Mouse (Mus musculus) heart, embryonic 11.5 days (tissue): ENCODE data around the gene Shank1. TPM values are rescaled to one million over a fixed set of nuclear protein-coding genes. Genes with fewer than 3 reads are reported as not detected.

Source experiments
- ATAC-seq: fragments of 200-750 bp; cut with Nextera tagmentation; replicated peaks from 2 replicates; pipeline ENCODE4 v1.8.0; 2017; ENCODE audit warnings: moderate library complexity; ENCODE audit not compliant: insufficient number of reproducible peaks, low FRiP score, low TSS enrichment
- H3K27ac ChIP-seq: fragments of 300-500 bp; sonication (generic); 2 replicates; pipeline ENCODE4 v1.5.1; 2014; ENCODE audit warnings: mild to moderate bottlenecking, low read depth, low read length
- H3K27me3 ChIP-seq: fragments of 300-500 bp; sonication (generic); 2 replicates; pipeline ENCODE4 v1.6.1; 2014; ENCODE audit warnings: mild to moderate bottlenecking, low read length, mixed read lengths; ENCODE audit not compliant: control insufficient read depth, insufficient read depth
- H3K36me3 ChIP-seq: fragments of 300-500 bp; sonication (generic); 2 replicates; pipeline ENCODE4 v1.6.1; 2014; ENCODE audit warnings: mild to moderate bottlenecking, low read length, moderate library complexity, mixed read lengths; ENCODE audit not compliant: control insufficient read depth, insufficient read depth
- H3K4me1 ChIP-seq: fragments of 300-500 bp; sonication (generic); 2 replicates; pipeline ENCODE4 v1.6.1; 2014; ENCODE audit warnings: low read length; ENCODE audit not compliant: control insufficient read depth, insufficient read depth
- H3K4me2 ChIP-seq: fragments of 300-500 bp; sonication (generic); 2 replicates; pipeline ENCODE4 v1.6.1; 2014; ENCODE audit warnings: mild to moderate bottlenecking, moderate library complexity
- H3K4me3 ChIP-seq: fragments of 300-500 bp; sonication (generic); 2 replicates; pipeline ENCODE4 v1.5.1; 2014; ENCODE audit warnings: low read depth, low read length
- H3K9ac ChIP-seq: fragments of 300-500 bp; sonication (generic); 2 replicates; pipeline ENCODE4 v1.6.1; 2014; ENCODE audit warnings: mild to moderate bottlenecking, low read depth, low read length, moderate library complexity
- H3K9me3 ChIP-seq: fragments of 300-500 bp; sonication (generic); replicated peaks from 2 replicates; pipeline ENCODE4 v1.6.1; 2016; ENCODE audit warnings: low read length; ENCODE audit not compliant: control insufficient read depth
- WGBS: fragments of 180-500 bp; shearing (Covaris S2); extraction: QIAGEN DNeasy Blood & Tissue Kit; methylation state at CpG from one replicate; pipeline ENCODE4 v1.1.7; 2014; ENCODE audit not compliant: insufficient replicate concordance; 5-methylcytosine and 5-hydroxymethylcytosine counted together
- polyA plus RNA-seq: library from polyadenylated mRNA; unstranded; fragments of >200 nt; fragmentation: Nextera tagmentation; extraction: Ambion mirVana; gene quantifications from 2 replicates; pipeline ENCODE4 v1.2.1, GENCODE M21; 2014

The Shank1 gene
- polyA plus RNA-seq, 1 experiment from 2014 or later: 1.3 TPM

- ATAC-seq: no peak
- WGBS: 45% methylated on average over 6 of the region's 6 CpGs
- H3K4me1 ChIP-seq: no peaks in the 10 kb centered on the region
- no peak overlapping the region for H3K9ac ChIP-seq
- H3K27ac ChIP-seq: no peak overlapping the region
- H3K27me3 ChIP-seq: peaks cover 29% of the 10 kb centered on the region
- H3K9me3 ChIP-seq: no peaks in the 10 kb centered on the region
- H3K36me3 ChIP-seq: no peaks in the 10 kb centered on the region
- no peak overlapping the region for H3K4me3 ChIP-seq
- H3K4me2 ChIP-seq: no peak overlapping the region
Measured at GRCm38 (mm10) chr7:44326614-44327013, 16.6 kb downstream of the Shank1 start.

GRCm38 (mm10) chr7:44332336-44332735 lies 22.3 kb downstream of the Shank1 start:
- no peaks in the 10 kb centered on the region for H3K9me3 ChIP-seq
- peaks cover 54% of the 10 kb centered on the region for H3K27me3 ChIP-seq
- no peaks in the 10 kb centered on the region; the same call in 1 of the 2 replicates for H3K4me1 ChIP-seq
- H3K4me3 ChIP-seq: no peak overlapping the region
- H3K9ac ChIP-seq: no peak overlapping the region
- H3K4me2 ChIP-seq: no peak overlapping the region
- ATAC-seq: no peak
- no peak overlapping the region for H3K27ac ChIP-seq
- H3K36me3 ChIP-seq: no peaks in the 10 kb centered on the region
- WGBS: 52% methylated on average over 3 of the region's 3 CpGs

- H3K27ac ChIP-seq: no peak overlapping the region
- H3K9me3 ChIP-seq: no peaks in the 10 kb centered on the region
- H3K9ac ChIP-seq: no peak overlapping the region
- H3K4me1 ChIP-seq: no peaks in the 10 kb centered on the region; the same call in 1 of the 2 replicates
- no peak overlapping the region for H3K4me3 ChIP-seq
- H3K4me2 ChIP-seq: no peak overlapping the region
- ATAC-seq: no peak
- H3K27me3 ChIP-seq: peaks cover 66% of the 10 kb centered on the region
- WGBS: 61% methylated on average over 14 of the region's 14 CpGs
- no peaks in the 10 kb centered on the region for H3K36me3 ChIP-seq
Measured at GRCm38 (mm10) chr7:44334139-44334538, 24.1 kb downstream of the Shank1 start.

GRCm38 (mm10) chr7:44335031-44335878 lies 25.2 kb downstream of the Shank1 start:
- no peak overlapping the region for H3K9ac ChIP-seq

GRCm38 (mm10) chr7:44336046-44337021 lies 26.3 kb downstream of the Shank1 start:
- peak overlapping the region; percentile 36 for H3K4me3 ChIP-seq
- WGBS: 6% methylated on average over 42 of the region's 54 CpGs
- ATAC-seq: no peak
- no peaks in the 10 kb centered on the region for H3K9me3 ChIP-seq
- H3K27me3 ChIP-seq: peaks cover 84% of the 10 kb centered on the region
- no peaks in the 10 kb centered on the region; the same call in 1 of the 2 replicates for H3K4me1 ChIP-seq
- H3K36me3 ChIP-seq: no peaks in the 10 kb centered on the region
- no peak overlapping the region for H3K9ac ChIP-seq
- H3K27ac ChIP-seq: no peak overlapping the region
- H3K4me2 ChIP-seq: peak overlapping the region; percentile 58

More at GRCm38 (mm10) chr7:44335031-44335878, 25.2 kb downstream of the Shank1 start:
- H3K4me1 ChIP-seq: no peaks in the 10 kb centered on the region; the same call in 1 of the 2 replicates
- H3K36me3 ChIP-seq: no peaks in the 10 kb centered on the region
- H3K27ac ChIP-seq: no peak overlapping the region
- ATAC-seq: 0 out of 2 replicates have a peak, but pooled peaks have one; percentile 45
- 6% methylated on average over 17 of the region's 40 CpGs for WGBS
- H3K4me2 ChIP-seq: peak overlapping the region; percentile 58
- H3K27me3 ChIP-seq: peaks cover 77% of the 10 kb centered on the region
- H3K4me3 ChIP-seq: peak overlapping the region; percentile 36
- H3K9me3 ChIP-seq: no peaks in the 10 kb centered on the region

- Histone ChIP-seq H3K4me2 (no peak overlapping the region), H3K36me3 (no peaks in the 10 kb centered on the region), H3K9ac (no peak overlapping the region), H3K27ac (no peak overlapping the region), H3K9me3 (no peaks in the 10 kb centered on the region), H3K27me3 (peaks cover 86% of the 10 kb centered on the region), H3K4me1 (no peaks in the 10 kb centered on the region; the same call in 1 of the 2 replicates), H3K4me3 (0 out of 2 replicates have a peak overlapping the region, but pooled peaks have one; percentile 5)
- 4% methylated on average over 32 of the region's 32 CpGs for WGBS
- ATAC-seq: no peak
Measured at GRCm38 (mm10) chr7:44337121-44337849, 27.2 kb downstream of the Shank1 start.

- 53% methylated on average over 6 of the region's 6 CpGs for WGBS
- peaks cover 81% of the 10 kb centered on the region for H3K27me3 ChIP-seq
- no peaks in the 10 kb centered on the region for H3K36me3 ChIP-seq
- H3K4me1 ChIP-seq: peaks cover 5% of the 10 kb centered on the region; the same call in 1 of the 2 replicates
- H3K27ac ChIP-seq: no peak overlapping the region
- no peak overlapping the region for H3K9ac ChIP-seq
- ATAC-seq: no peak
- no peak overlapping the region for H3K4me2 ChIP-seq
- no peak overlapping the region for H3K4me3 ChIP-seq
- no peaks in the 10 kb centered on the region for H3K9me3 ChIP-seq
Measured at GRCm38 (mm10) chr7:44340226-44340625, 30.2 kb downstream of the Shank1 start.

- Histone ChIP-seq H3K4me1 (peaks cover 5% of the 10 kb centered on the region; the same call in 1 of the 2 replicates), H3K27me3 (peaks cover 78% of the 10 kb centered on the region), H3K4me2 (no peak overlapping the region), H3K9ac (no peak overlapping the region), H3K27ac (no peak overlapping the region), H3K4me3 (no peak overlapping the region), H3K36me3 (no peaks in the 10 kb centered on the region), H3K9me3 (no peaks in the 10 kb centered on the region)
- no peak for ATAC-seq
- 72% methylated on average over 10 of the region's 10 CpGs for whole genome bisulfite sequencing
Measured at GRCm38 (mm10) chr7:44341119-44341518, 31.1 kb downstream of the Shank1 start.
